Mouse (Mus musculus): ENCODE results near the gene Lgals2. TPM values are rescaled to one million over a fixed set of nuclear protein-coding genes. Genes with fewer than 3 reads are reported as not detected.
"Not testable (repeated sequence)": the region's sequence is repeated elsewhere in the genome, so short reads cannot be mapped to it uniquely, and the experiment has no call there.

The Lgals2 gene
- polyA plus RNA-seq, 1 experiment from 2014 or later, result not detected

- Histone ChIP-seq H3K27me3 (ENCODE audit: control insufficient read depth, insufficient read depth, low read length) (no peaks in the 10 kb centered on the region), H3K9ac (replicated peaks; ENCODE audit: low read length) (no peak overlapping the region), H3K27ac (replicated peaks; ENCODE audit: low read depth, low read length) (no peak overlapping the region), H3K9me3 (ENCODE audit: control insufficient read depth, low read length) (no peaks in the 10 kb centered on the region), H3K4me3 (replicated peaks; ENCODE audit: low read depth, low read length) (no peak overlapping the region), H3K4me1 (ENCODE audit: control insufficient read depth, insufficient read depth, low read length) (0 out of 2 replicates have a peak, but pooled peaks cover 4% of the 10 kb centered on the region), H3K36me3 (ENCODE audit: control insufficient read depth, insufficient read depth, low read length) (no peaks in the 10 kb centered on the region), H3K4me2 (ENCODE audit: low read length) (no peak overlapping the region)
- ATAC-seq (ENCODE audit: low FRiP score, low TSS enrichment) (no peak), DNase-seq (no peak)
- 77% methylated on average over 6 of the region's 6 CpGs for WGBS
These were observed 4.4 kb downstream of the Lgals2 start for GRCm38 (mm10) chr15:78850944-78851343.

- Histone ChIP-seq H3K9me3 (ENCODE audit: control insufficient read depth, low read length) (no peaks in the 10 kb centered on the region), H3K4me3 (replicated peaks; ENCODE audit: low read depth, low read length) (no peak overlapping the region), H3K9ac (replicated peaks; ENCODE audit: low read length) (no peak overlapping the region), H3K4me1 (ENCODE audit: control insufficient read depth, insufficient read depth, low read length) (peaks cover 7% of the 10 kb centered on the region; the same call in 1 of the 2 replicates), H3K4me2 (ENCODE audit: low read length) (no peak overlapping the region), H3K27ac (replicated peaks; ENCODE audit: low read depth, low read length) (no peak overlapping the region), H3K36me3 (ENCODE audit: control insufficient read depth, insufficient read depth, low read length) (no peaks in the 10 kb centered on the region), H3K27me3 (ENCODE audit: control insufficient read depth, insufficient read depth, low read length) (no peaks in the 10 kb centered on the region)
- WGBS, result 72% methylated on average over 15 of the region's 15 CpGs
- DNase-seq (no peak), ATAC-seq (ENCODE audit: low FRiP score, low TSS enrichment) (no peak)
These were observed 5.1 kb downstream of the Lgals2 start for GRCm38 (mm10) chr15:78850059-78850824.

GRCm38 (mm10) chr15:78849485-78849884, 5.8 kb downstream of the Lgals2 start:
- H3K27me3 ChIP-seq (ENCODE audit: control insufficient read depth, insufficient read depth, low read length), result 0 out of 2 replicates have a peak, but pooled peaks cover 3% of the 10 kb centered on the region
- no peak overlapping the region for H3K4me3 ChIP-seq (replicated peaks; ENCODE audit: low read depth, low read length)
- no peak overlapping the region for H3K4me2 ChIP-seq (ENCODE audit: low read length)
- no peak overlapping the region for H3K9ac ChIP-seq (replicated peaks; ENCODE audit: low read length)
- ATAC-seq (ENCODE audit: low FRiP score, low TSS enrichment) (no peak), DNase-seq (no peak)
- H3K36me3 ChIP-seq (ENCODE audit: control insufficient read depth, insufficient read depth, low read length), result no peaks in the 10 kb centered on the region
- H3K4me1 ChIP-seq (ENCODE audit: control insufficient read depth, insufficient read depth, low read length), result peaks cover 8% of the 10 kb centered on the region; the same call in 1 of the 2 replicates
- 85% methylated on average over 12 of the region's 12 CpGs for WGBS
- H3K27ac ChIP-seq (replicated peaks; ENCODE audit: low read depth, low read length), result no peak overlapping the region
- H3K9me3 ChIP-seq (ENCODE audit: control insufficient read depth, low read length), result no peaks in the 10 kb centered on the region

- Histone ChIP-seq H3K36me3 (ENCODE audit: control insufficient read depth, insufficient read depth, low read length) (no peaks in the 10 kb centered on the region), H3K27ac (replicated peaks; ENCODE audit: low read depth, low read length) (no peak overlapping the region), H3K4me1 (ENCODE audit: control insufficient read depth, insufficient read depth, low read length) (peaks cover 8% of the 10 kb centered on the region; the same call in 1 of the 2 replicates), H3K27me3 (ENCODE audit: control insufficient read depth, insufficient read depth, low read length) (peaks cover 13% of the 10 kb centered on the region), H3K4me2 (ENCODE audit: low read length) (no peak overlapping the region), H3K9me3 (ENCODE audit: control insufficient read depth, low read length) (no peaks in the 10 kb centered on the region), H3K9ac (replicated peaks; ENCODE audit: low read length) (no peak overlapping the region), H3K4me3 (replicated peaks; ENCODE audit: low read depth, low read length) (no peak overlapping the region)
- WGBS, result 23% methylated on average over 5 of the region's 5 CpGs
- ATAC-seq (ENCODE audit: low FRiP score, low TSS enrichment), result no peak
- peak; percentile 84 for DNase-seq
These were observed 6.9 kb downstream of the Lgals2 start for GRCm38 (mm10) chr15:78848467-78848866.

GRCm38 (mm10) chr15:78846805-78847204, 8.5 kb downstream of the Lgals2 start:
- WGBS, result 83% methylated on average over 7 of the region's 7 CpGs
- H3K4me2 ChIP-seq (ENCODE audit: low read length); H3K9me3 ChIP-seq (ENCODE audit: control insufficient read depth, low read length); DNase-seq; H3K36me3 ChIP-seq (ENCODE audit: control insufficient read depth, insufficient read depth, low read length); ATAC-seq (ENCODE audit: low FRiP score, low TSS enrichment); H3K27ac ChIP-seq (replicated peaks; ENCODE audit: low read depth, low read length); H3K4me3 ChIP-seq (replicated peaks; ENCODE audit: low read depth, low read length); H3K9ac ChIP-seq (replicated peaks; ENCODE audit: low read length): not testable (repeated sequence)
- Histone ChIP-seq H3K4me1 (ENCODE audit: control insufficient read depth, insufficient read depth, low read length) (peaks cover 17% of the 10 kb centered on the region; the same call in 1 of the 2 replicates), H3K27me3 (ENCODE audit: control insufficient read depth, insufficient read depth, low read length) (peaks cover 22% of the 10 kb centered on the region)

GRCm38 (mm10) chr15:78846352-78846751, 9.0 kb downstream of the Lgals2 start:
- Histone ChIP-seq H3K4me3 (replicated peaks; ENCODE audit: low read depth, low read length) (no peak overlapping the region), H3K36me3 (ENCODE audit: control insufficient read depth, insufficient read depth, low read length) (no peaks in the 10 kb centered on the region), H3K27me3 (ENCODE audit: control insufficient read depth, insufficient read depth, low read length) (peaks cover 23% of the 10 kb centered on the region), H3K27ac (replicated peaks; ENCODE audit: low read depth, low read length) (no peak overlapping the region), H3K9me3 (ENCODE audit: control insufficient read depth, low read length) (no peaks in the 10 kb centered on the region), H3K9ac (replicated peaks; ENCODE audit: low read length) (no peak overlapping the region), H3K4me1 (ENCODE audit: control insufficient read depth, insufficient read depth, low read length) (peaks cover 15% of the 10 kb centered on the region; the same call in 1 of the 2 replicates), H3K4me2 (ENCODE audit: low read length) (no peak overlapping the region)
- ATAC-seq (ENCODE audit: low FRiP score, low TSS enrichment) (no peak), DNase-seq (no peak)
- 76% methylated on average over 8 of the region's 8 CpGs for WGBS

GRCm38 (mm10) chr15:78845867-78846266, 9.5 kb downstream of the Lgals2 start:
- 86% methylated on average over 8 of the region's 8 CpGs for WGBS
- ATAC-seq (ENCODE audit: low FRiP score, low TSS enrichment) (no peak), DNase-seq (no peak)
- H3K9me3 ChIP-seq (ENCODE audit: control insufficient read depth, low read length), result no peaks in the 10 kb centered on the region
- H3K4me2 ChIP-seq (ENCODE audit: low read length), result no peak overlapping the region
- H3K36me3 ChIP-seq (ENCODE audit: control insufficient read depth, insufficient read depth, low read length), result no peaks in the 10 kb centered on the region
- H3K4me3 ChIP-seq (replicated peaks; ENCODE audit: low read depth, low read length), result no peak overlapping the region
- H3K27me3 ChIP-seq (ENCODE audit: control insufficient read depth, insufficient read depth, low read length), result peaks cover 26% of the 10 kb centered on the region
- H3K27ac ChIP-seq (replicated peaks; ENCODE audit: low read depth, low read length), result no peak overlapping the region
- H3K4me1 ChIP-seq (ENCODE audit: control insufficient read depth, insufficient read depth, low read length), result peaks cover 20% of the 10 kb centered on the region
- no peak overlapping the region for H3K9ac ChIP-seq (replicated peaks; ENCODE audit: low read length)

GRCm38 (mm10) chr15:78845321-78845720, 10.0 kb downstream of the Lgals2 start:
- H3K4me2 ChIP-seq (ENCODE audit: low read length), result no peak overlapping the region
- no peaks in the 10 kb centered on the region for H3K9me3 ChIP-seq (ENCODE audit: control insufficient read depth, low read length)
- no peak overlapping the region for H3K27ac ChIP-seq (replicated peaks; ENCODE audit: low read depth, low read length)
- H3K27me3 ChIP-seq (ENCODE audit: control insufficient read depth, insufficient read depth, low read length), result peaks cover 26% of the 10 kb centered on the region
- H3K9ac ChIP-seq (replicated peaks; ENCODE audit: low read length), result no peak overlapping the region
- ATAC-seq (ENCODE audit: low FRiP score, low TSS enrichment) (no peak), DNase-seq (no peak)
- H3K4me3 ChIP-seq (replicated peaks; ENCODE audit: low read depth, low read length), result no peak overlapping the region
- no peaks in the 10 kb centered on the region for H3K36me3 ChIP-seq (ENCODE audit: control insufficient read depth, insufficient read depth, low read length)
- H3K4me1 ChIP-seq (ENCODE audit: control insufficient read depth, insufficient read depth, low read length), result peaks cover 23% of the 10 kb centered on the region
- WGBS, result 69% methylated on average over 11 of the region's 11 CpGs

GRCm38 (mm10) chr15:78844791-78845190, 10.5 kb downstream of the Lgals2 start:
- ATAC-seq (ENCODE audit: low FRiP score, low TSS enrichment), result no peak
- Histone ChIP-seq H3K9me3 (ENCODE audit: control insufficient read depth, low read length) (no peaks in the 10 kb centered on the region), H3K4me1 (ENCODE audit: control insufficient read depth, insufficient read depth, low read length) (peaks cover 29% of the 10 kb centered on the region), H3K36me3 (ENCODE audit: control insufficient read depth, insufficient read depth, low read length) (no peaks in the 10 kb centered on the region), H3K4me2 (ENCODE audit: low read length) (peak overlapping the region; percentile 22; the same call in 1 of the 2 replicates), H3K27me3 (ENCODE audit: control insufficient read depth, insufficient read depth, low read length) (peaks cover 30% of the 10 kb centered on the region), H3K9ac (replicated peaks; ENCODE audit: low read length) (no peak overlapping the region), H3K4me3 (replicated peaks; ENCODE audit: low read depth, low read length) (no peak overlapping the region), H3K27ac (replicated peaks; ENCODE audit: low read depth, low read length) (no peak overlapping the region)
- 39% methylated on average over 9 of the region's 9 CpGs for WGBS
- DNase-seq, result peak; percentile 39

All from midbrain, embryonic 14.5 days (tissue).